20 mouse cellular contexts compared by ENCODE assay signal in genomic region chr5:115008307-115008706, GRCm38 (mm10). TPM values are rescaled to one million over a fixed set of nuclear protein-coding genes. Genes with fewer than 3 reads are reported as not detected.
DNase-seq lines count a peak whose midpoint lies in the region; ATAC-seq and TF ChIP-seq lines count a peak whose summit lies in the region.
"Had no signal": no experiment of that assay in that cellular context is flagged by ENCODE, and none has a peak within 500 bp of the region (broad histone marks: within the 10 kb centered on the region; RNA-seq: fewer than 3 reads in every experiment).

No protein-coding gene starts in this region.

- no peaks in the 10 kb centered on the region for H3K36me3 ChIP-seq in liver, embryonic 15.5 days (replicated peaks)
- H3K36me3 ChIP-seq: limb, embryonic 12.5 days; lung, embryonic 15.5 days; neural tube, embryonic 13.5 days; stomach, embryonic 15.5 days had no signal

- TF ChIP-seq CTCF in layer of hippocampus, adult 2 months (conservative IDR thresholded peaks at IDR 0.05), result no peak

- no peak for ATAC-seq in liver, embryonic 15.5 days (ENCODE audit: insufficient read depth)
- ATAC-seq: CD4-positive, CD25-positive, alpha-beta regulatory T cell, adult 4 months; forebrain, embryonic 16.5 days had no signal

- peak overlapping the region; percentile 45; the same call in 1 of the 2 replicates for H3K27ac ChIP-seq in liver, embryonic 15.5 days (replicated peaks)
- no peak overlapping the region for H3K27ac ChIP-seq in layer of hippocampus, adult 2 months
- H3K27ac ChIP-seq: left cerebral cortex, adult 2 months; limb, embryonic 12.5 days; lung, embryonic 15.5 days; neural tube, embryonic 13.5 days; stomach, embryonic 15.5 days had no signal

- no peak overlapping the region for H3K9ac ChIP-seq in liver, embryonic 15.5 days
- H3K9ac ChIP-seq: limb, embryonic 12.5 days; lung, embryonic 15.5 days; neural tube, embryonic 13.5 days; stomach, embryonic 15.5 days had no signal

- DNase-seq in 3134 (ENCODE audit: extremely low read depth, insufficient read length, low spot score), result peak; percentile 44
- DNase-seq in ES-CJ7 (ENCODE audit: low read depth, low spot score), result peak; percentile 56
- DNase-seq in ZHBTc4 (ENCODE audit: low read depth, low spot score), result peak; percentile 89
- no peak for DNase-seq in layer of hippocampus, adult 2 months (ENCODE audit: low spot score in 2 of 2)
- DNase-seq in retina, postnatal 1 day, result no peak
- DNase-seq in layer of hippocampus, adult 18-20 months (ENCODE audit: low spot score in 2 of 2), result no peak
- DNase-seq: adrenal gland, postnatal 14 days; cerebellum, adult 8-10 months; gastrocnemius, postnatal 10 days; thymus, postnatal 25 days had no signal

- WGBS in liver, embryonic 15.5 days (ENCODE audit: insufficient replicate concordance), result 43% methylated on average over 7 of the region's 7 CpGs

- no peak overlapping the region for H3K4me3 ChIP-seq in liver, embryonic 15.5 days (replicated peaks)
- no peak overlapping the region for H3K4me3 ChIP-seq in layer of hippocampus, adult 2 months
- H3K4me3 ChIP-seq: left cerebral cortex, adult 2 months; limb, embryonic 12.5 days; lung, embryonic 15.5 days; neural tube, embryonic 13.5 days; stomach, embryonic 15.5 days had no signal

- H3K9me3 ChIP-seq in liver, embryonic 15.5 days (replicated peaks), result no peaks in the 10 kb centered on the region
- H3K9me3 ChIP-seq: limb, embryonic 12.5 days; lung, embryonic 15.5 days; neural tube, embryonic 13.5 days; stomach, embryonic 15.5 days had no signal

- H3K4me2 ChIP-seq in liver, embryonic 15.5 days, result no peak overlapping the region
- H3K4me2 ChIP-seq: heart, embryonic 11.5 days; limb, embryonic 12.5 days; lung, embryonic 15.5 days; neural tube, embryonic 13.5 days; stomach, embryonic 15.5 days had no signal

- peaks cover 8% of the 10 kb centered on the region; the same call in 1 of the 2 replicates for H3K27me3 ChIP-seq in liver, embryonic 15.5 days
- H3K27me3 ChIP-seq: limb, embryonic 12.5 days; lung, embryonic 15.5 days; neural tube, embryonic 13.5 days; stomach, embryonic 15.5 days had no signal

- peaks cover 41% of the 10 kb centered on the region for H3K4me1 ChIP-seq in liver, embryonic 15.5 days (replicated peaks)

RNA-seq across cellular contexts. Expression of gene Sppl3, which starts 2.6 kb away (rescaled TPM):
- polyA plus RNA-seq in liver, embryonic 15.5 days (2015; fragmentation: Nextera tagmentation; extraction: Ambion mirVana), result 7.9 and 12.1 TPM in 2 replicates
- 10 to 100 TPM; 75.2 to 76.2 TPM for total RNA-seq in layer of hippocampus, adult 2 months (2021)
- 10 to 100 TPM; 76.9 to 77.9 TPM for total RNA-seq in layer of hippocampus, adult 18-20 months (2021)

RNA-seq across cellular contexts. Expression of gene Hnf1a, which starts 37.4 kb away (rescaled TPM):
- polyA plus RNA-seq in liver, embryonic 15.5 days (2015; fragmentation: Nextera tagmentation; extraction: Ambion mirVana), result 3.8 and 4.3 TPM in 2 replicates
- not detected for total RNA-seq in layer of hippocampus, adult 2 months (2021)
- total RNA-seq in layer of hippocampus, adult 18-20 months (2021), result not detected
- total RNA-seq: gastrocnemius, postnatal 10 days; heart, postnatal 25 days; left cerebral cortex, adult 2 months had no signal
- polyA plus RNA-seq: heart, embryonic 11.5 days; limb, embryonic 12.5 days had no signal

Comparison
In these comparisons a context has a peak if more than half of its experiments do, and no peak if none do; other contexts are left out.
1. DNase-seq: peak in 3134 (single experiment), ES-CJ7 (single experiment) and ZHBTc4 (single experiment); none in layer of hippocampus, adult 2 months (0 of 2), retina, postnatal 1 day (single experiment) and layer of hippocampus, adult 18-20 months (0 of 2).